In the genomic region with DNA sequence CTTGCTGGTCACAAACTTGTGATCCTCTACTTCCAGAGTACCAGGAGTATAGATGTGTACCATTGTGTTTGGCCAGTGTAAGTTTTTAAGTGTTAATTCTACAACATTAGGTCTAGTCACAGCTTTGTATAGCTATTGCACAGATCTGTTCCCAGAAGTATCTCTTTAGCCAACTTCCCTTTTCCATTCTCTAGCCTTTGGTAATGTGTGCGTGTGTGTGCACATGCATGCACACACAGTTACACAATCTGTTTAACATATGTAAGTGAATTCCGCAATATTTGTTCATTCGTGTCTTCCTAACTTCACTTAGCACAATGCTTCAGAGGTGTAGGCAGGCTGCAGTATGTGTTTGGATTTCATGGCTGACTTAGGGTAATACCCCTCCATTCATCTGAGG, we compare ENCODE assay signal across 23 mouse cellular contexts. TPM values are rescaled to one million over a fixed set of nuclear protein-coding genes. Genes with fewer than 3 reads are reported as not detected.
DNase-seq lines count a peak whose midpoint lies in the region; ATAC-seq and TF ChIP-seq lines count a peak whose summit lies in the region.
"Had no signal": no experiment of that assay in that cellular context is flagged by ENCODE, and none has a peak within 500 bp of the region (broad histone marks: within the 10 kb centered on the region; RNA-seq: fewer than 3 reads in every experiment).

No protein-coding gene starts in this region.

- H3K4me1 ChIP-seq in bone marrow macrophage, adult 2 months (ENCODE audit: control insufficient read depth, insufficient read depth, low read length), result peaks cover 35% of the 10 kb centered on the region
- H3K4me1 ChIP-seq: forebrain, embryonic 10.5 days; forebrain, embryonic 13.5 days; heart, embryonic 15.5 days; hindbrain, embryonic 10.5 days had no signal

- no peak for TF ChIP-seq CTCF in bone marrow macrophage, adult 2 months (IDR thresholded peaks at IDR 0.05; ENCODE audit: low read depth, low read length)

- intact Hi-C loops in gastrocnemius, postnatal 14 days (cut with DNase I; ENCODE audit: low total_unique reads), result no loop called here

- no peak for TF ChIP-seq POLR2A in bone marrow macrophage, adult 2 months (IDR thresholded peaks at IDR 0.05; ENCODE audit: borderline replicate concordance, low read depth, low read length)

- H3K27ac ChIP-seq in bone marrow macrophage, adult 2 months (ENCODE audit: insufficient read depth, low read depth, low read length), result peak overlapping the region; percentile 88
- H3K27ac ChIP-seq: forebrain, embryonic 10.5 days; forebrain, embryonic 13.5 days; heart, embryonic 15.5 days; hindbrain, embryonic 10.5 days; hindbrain, embryonic 13.5 days had no signal

- DNase-seq in 416B (ENCODE audit: low read depth), result peak; percentile 51
- DNase-seq in natural killer cell, adult 2 months (ENCODE audit: low spot score in 2 of 2), result no peak
- no peak for DNase-seq in gastrocnemius, postnatal 14 days
- DNase-seq: adrenal gland, adult 8-10 months; adrenal gland, postnatal 36 days; cerebellum, adult 11-12 months; cerebellum, adult 8-10 months; cerebellum, postnatal 14 days; gastrocnemius, postnatal 10 days; heart, adult 18-20 months; heart, postnatal 10 days; heart, postnatal 36 days had no signal

- peak; percentile 69 for ATAC-seq in megakaryocyte progenitor cell, adult 5-6 weeks (replicated peaks; ENCODE audit: poor library complexity)
- ATAC-seq in cerebellum, adult (ENCODE audit: insufficient number of reproducible peaks, low FRiP score, low TSS enrichment), result no peak
- ATAC-seq: activated CD4-positive, CD25-positive, alpha-beta regulatory T cell, adult 4 months; forebrain, embryonic 13.5 days; forebrain, embryonic 16.5 days had no signal

- no peak overlapping the region for H3K4me3 ChIP-seq in bone marrow macrophage, adult 2 months (ENCODE audit: insufficient read depth, low read length)
- H3K4me3 ChIP-seq: forebrain, embryonic 10.5 days; forebrain, embryonic 13.5 days; heart, embryonic 12.5 days; heart, embryonic 15.5 days; hindbrain, embryonic 10.5 days; hindbrain, embryonic 13.5 days had no signal

RNA-seq across cellular contexts. Expression of gene Etv4, which starts 25.6 kb away (rescaled TPM):
- 1.1 TPM in 1 of 2 replicates, not detected in the other for polyA plus RNA-seq in bone marrow macrophage, adult 2 months (2012; ENCODE audit: insufficient read depth, insufficient read length, missing spikeins)
- 0.05 TPM in 1 of 2 replicates, not detected in the other for total RNA-seq in megakaryocyte progenitor cell, adult 5-6 weeks (2015)
- not detected in 2 replicates for total RNA-seq in megakaryocyte progenitor cell, adult 5-6 weeks (2017)
- total RNA-seq in gastrocnemius, postnatal 14 days (2021), result 1 to 10 TPM; 4.1 to 4.9 TPM

RNA-seq across cellular contexts. Expression of gene Dhx8, which starts 26.8 kb away (rescaled TPM):
- polyA plus RNA-seq in bone marrow macrophage, adult 2 months (2012; ENCODE audit: insufficient read depth, insufficient read length, missing spikeins), result 22.3 and 24.4 TPM in 2 replicates
- total RNA-seq in megakaryocyte progenitor cell, adult 5-6 weeks (2015), result 21.3 and 23.3 TPM in 2 replicates
- total RNA-seq in megakaryocyte progenitor cell, adult 5-6 weeks (2017), result 26.1 and 33.5 TPM in 2 replicates
- total RNA-seq in gastrocnemius, postnatal 14 days (2021), result 10 to 100 TPM; 12.7 to 13.6 TPM

Comparison
In these comparisons a context has a peak if more than half of its experiments do, and no peak if none do; other contexts are left out.
1. RNA of gene Etv4, which starts 25.6 kb away (total RNA-seq): 4.1 to 4.9 TPM in gastrocnemius, postnatal 14 days; 0.05 TPM in megakaryocyte progenitor cell, adult 5-6 weeks; every median in the first group is over 4 times any median in the second.